Mouse (Mus musculus) forebrain, embryonic 12.5 days (tissue): ENCODE results near the gene Ccr10. TPM values are rescaled to one million over a fixed set of nuclear protein-coding genes. Genes with fewer than 3 reads are reported as not detected.
A peak's percentile ranks its signal among the peaks of the same experiment; 100 is the strongest.

Source experiments
- ATAC-seq: fragments of 200-750 bp; cut with Nextera tagmentation; 2 replicates; pipeline ENCODE4 v1.8.0; 2017; ENCODE audit warnings: moderate TSS enrichment; ENCODE audit not compliant: low FRiP score
- H3K27ac ChIP-seq: fragments of 300-500 bp; sonication (generic); 2 replicates; pipeline ENCODE4 v1.5.1; 2016; ENCODE audit warnings: mild to moderate bottlenecking
- H3K27me3 ChIP-seq: fragments of 300-500 bp; sonication (generic); 2 replicates; pipeline ENCODE4 v1.6.1; 2016; ENCODE audit warnings: mild to moderate bottlenecking
- H3K36me3 ChIP-seq: fragments of 300-500 bp; sonication (generic); replicated peaks from 2 replicates; pipeline ENCODE4 v1.6.1; 2016; ENCODE audit warnings: mild to moderate bottlenecking
- H3K4me1 ChIP-seq: fragments of 300-500 bp; sonication (generic); 2 replicates; pipeline ENCODE4 v1.6.1; 2016
- H3K4me2 ChIP-seq: fragments of 300-500 bp; sonication (generic); 2 replicates; pipeline ENCODE4 v1.6.1; 2016; ENCODE audit warnings: mild to moderate bottlenecking, moderate library complexity
- H3K4me3 ChIP-seq: fragments of 300-500 bp; sonication (generic); replicated peaks from 2 replicates; pipeline ENCODE4 v1.5.1; 2016; ENCODE audit warnings: mild to moderate bottlenecking
- H3K9ac ChIP-seq: fragments of 300-500 bp; sonication (generic); 2 replicates; pipeline ENCODE4 v1.6.1; 2016; ENCODE audit warnings: mild to moderate bottlenecking
- H3K9me3 ChIP-seq: fragments of 300-500 bp; sonication (generic); 2 replicates; pipeline ENCODE4 v1.6.1; 2016
- WGBS: fragments of 180-500 bp; shearing (Covaris S2); methylation state at CpG from one replicate; pipeline ENCODE4 v1.1.7; 2016; 5-methylcytosine and 5-hydroxymethylcytosine counted together
- polyA plus RNA-seq: library from polyadenylated mRNA; unstranded; fragments of >200 nt; fragmentation: Nextera tagmentation; extraction: Ambion mirVana; gene quantifications from 2 replicates; pipeline ENCODE4 v1.2.1, GENCODE M21; 2016

Ccr10 gene
- polyA plus RNA-seq, 1 experiment from 2014 or later = 0.10 TPM

DNA sequence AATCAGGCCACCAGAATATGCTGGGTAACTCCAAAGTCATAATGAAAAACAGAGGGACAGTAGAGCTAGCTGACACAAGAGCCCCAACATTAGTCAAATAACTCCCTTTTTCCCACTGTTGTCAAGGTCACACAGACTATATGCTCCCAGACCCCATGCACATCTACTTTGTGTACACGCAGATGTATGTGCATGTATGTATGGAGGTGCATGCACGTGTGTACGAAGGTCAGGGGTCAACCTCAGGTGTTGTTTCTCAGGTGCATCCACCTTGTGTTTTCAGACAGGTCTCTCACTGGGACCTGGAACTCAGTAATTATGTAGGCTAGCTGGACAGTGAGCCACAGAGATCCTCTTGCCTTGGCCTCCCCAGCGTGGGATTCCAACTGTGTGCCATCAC lies 10.2 kb upstream of the Ccr10 start:
- peaks cover 17% of the 10 kb centered on the region for H3K27me3 ChIP-seq
- H3K9me3 ChIP-seq = no peaks in the 10 kb centered on the region
- peaks cover 16% of the 10 kb centered on the region for H3K4me1 ChIP-seq
- WGBS = 92% methylated on average over 4 of the region's 4 CpGs
- no peaks in the 10 kb centered on the region for H3K36me3 ChIP-seq
- H3K4me3 ChIP-seq = no peak overlapping the region
- H3K9ac ChIP-seq = no peak overlapping the region
- H3K27ac ChIP-seq = no peak overlapping the region
- H3K4me2 ChIP-seq = no peak overlapping the region
- no peak for ATAC-seq

DNA sequence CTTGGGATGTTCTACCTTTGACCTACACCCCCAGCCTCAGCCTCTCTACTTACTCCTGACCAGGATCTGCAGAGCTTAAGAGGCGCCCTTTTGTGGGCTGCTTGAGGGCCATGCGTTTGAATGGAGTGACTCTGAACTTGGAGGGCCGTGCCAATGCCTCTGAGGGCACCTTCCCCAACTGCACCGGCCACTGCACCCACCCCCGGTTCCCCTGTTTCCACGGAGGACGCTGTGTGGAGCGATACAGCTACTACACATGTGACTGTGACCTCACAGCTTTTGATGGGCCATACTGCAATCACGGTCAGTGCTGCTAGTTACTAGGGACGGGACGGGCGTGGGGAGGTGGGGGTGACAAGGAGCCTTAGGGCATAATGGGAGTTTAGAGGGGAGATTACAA lies 9.7 kb upstream of the Ccr10 start:
- Histone ChIP-seq H3K27ac (no peak overlapping the region), H3K36me3 (no peaks in the 10 kb centered on the region), H3K4me2 (no peak overlapping the region), H3K4me3 (no peak overlapping the region), H3K4me1 (peaks cover 11% of the 10 kb centered on the region), H3K9ac (no peak overlapping the region), H3K27me3 (peaks cover 21% of the 10 kb centered on the region), H3K9me3 (no peaks in the 10 kb centered on the region)
- ATAC-seq = no peak
- WGBS = 91% methylated on average over 12 of the region's 12 CpGs

DNA sequence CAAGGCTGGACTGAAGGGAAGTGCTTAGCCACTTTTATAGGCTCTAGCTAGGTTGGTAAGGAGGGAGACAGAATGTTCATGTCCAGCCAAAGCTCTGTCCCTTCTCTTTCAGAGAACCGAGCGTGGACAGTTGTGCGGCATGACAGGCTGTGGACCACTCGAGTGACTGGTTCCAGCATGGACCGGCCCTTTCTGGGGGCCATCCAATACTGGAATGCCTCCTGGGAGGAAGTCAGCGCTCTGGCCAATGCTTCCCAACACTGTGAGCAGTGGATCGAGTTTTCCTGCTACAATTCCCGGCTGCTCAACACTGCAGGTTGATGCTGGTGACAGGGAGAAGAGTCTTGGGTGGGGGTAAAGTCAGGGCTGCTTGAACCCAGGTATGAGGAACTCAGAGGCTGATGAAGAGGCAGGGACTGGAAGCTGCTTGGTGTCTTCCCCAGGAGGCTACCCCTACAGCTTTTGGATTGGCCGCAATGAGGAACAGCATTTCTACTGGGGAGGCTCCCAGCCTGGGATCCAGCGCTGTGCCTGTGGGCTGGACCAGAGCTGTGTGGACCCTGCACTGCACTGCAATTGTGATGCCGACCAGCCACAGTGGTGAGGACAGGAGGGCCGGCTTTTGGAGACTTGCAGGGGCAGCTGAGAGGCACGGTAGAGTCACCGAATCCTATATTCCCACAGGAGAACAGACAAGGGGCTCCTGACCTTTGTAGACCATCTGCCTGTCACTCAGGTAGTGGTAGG lies 7.7 kb upstream of the Ccr10 start:
- no peaks in the 10 kb centered on the region for H3K36me3 ChIP-seq
- no peak overlapping the region for H3K4me2 ChIP-seq
- no peaks in the 10 kb centered on the region for H3K9me3 ChIP-seq
- 85% methylated on average over 14 of the region's 14 CpGs for WGBS
- no peak overlapping the region for H3K4me3 ChIP-seq
- no peaks in the 10 kb centered on the region for H3K4me1 ChIP-seq
- H3K27ac ChIP-seq = no peak overlapping the region
- ATAC-seq = no peak
- H3K9ac ChIP-seq = no peak overlapping the region
- H3K27me3 ChIP-seq = peaks cover 39% of the 10 kb centered on the region

DNA sequence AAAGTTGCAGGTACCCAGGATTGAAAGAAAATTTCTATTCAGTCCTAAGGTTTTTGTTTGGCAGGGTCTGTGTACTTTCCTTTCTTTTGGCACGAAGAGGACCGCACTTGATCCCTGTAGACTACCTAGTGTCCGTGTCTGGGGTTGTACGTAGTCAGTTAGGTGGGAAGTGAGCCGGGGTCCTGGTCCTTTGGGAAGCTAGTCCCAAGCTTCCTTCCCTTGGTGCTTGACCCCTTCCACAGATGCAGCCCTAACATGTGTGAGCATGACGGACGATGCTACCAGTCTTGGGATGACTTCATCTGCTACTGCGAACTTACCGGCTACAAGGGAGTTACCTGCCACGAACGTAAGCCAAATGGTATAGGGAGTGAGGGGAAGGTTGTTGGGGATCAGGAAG lies 6.7 kb upstream of the Ccr10 start:
- Histone ChIP-seq H3K4me1 (peaks cover 6% of the 10 kb centered on the region; the same call in 1 of the 2 replicates), H3K36me3 (no peaks in the 10 kb centered on the region), H3K9me3 (no peaks in the 10 kb centered on the region), H3K27ac (no peak overlapping the region), H3K9ac (no peak overlapping the region), H3K27me3 (peaks cover 49% of the 10 kb centered on the region), H3K4me3 (no peak overlapping the region), H3K4me2 (no peak overlapping the region)
- ATAC-seq = no peak
- 90% methylated on average over 11 of the region's 11 CpGs for WGBS

DNA sequence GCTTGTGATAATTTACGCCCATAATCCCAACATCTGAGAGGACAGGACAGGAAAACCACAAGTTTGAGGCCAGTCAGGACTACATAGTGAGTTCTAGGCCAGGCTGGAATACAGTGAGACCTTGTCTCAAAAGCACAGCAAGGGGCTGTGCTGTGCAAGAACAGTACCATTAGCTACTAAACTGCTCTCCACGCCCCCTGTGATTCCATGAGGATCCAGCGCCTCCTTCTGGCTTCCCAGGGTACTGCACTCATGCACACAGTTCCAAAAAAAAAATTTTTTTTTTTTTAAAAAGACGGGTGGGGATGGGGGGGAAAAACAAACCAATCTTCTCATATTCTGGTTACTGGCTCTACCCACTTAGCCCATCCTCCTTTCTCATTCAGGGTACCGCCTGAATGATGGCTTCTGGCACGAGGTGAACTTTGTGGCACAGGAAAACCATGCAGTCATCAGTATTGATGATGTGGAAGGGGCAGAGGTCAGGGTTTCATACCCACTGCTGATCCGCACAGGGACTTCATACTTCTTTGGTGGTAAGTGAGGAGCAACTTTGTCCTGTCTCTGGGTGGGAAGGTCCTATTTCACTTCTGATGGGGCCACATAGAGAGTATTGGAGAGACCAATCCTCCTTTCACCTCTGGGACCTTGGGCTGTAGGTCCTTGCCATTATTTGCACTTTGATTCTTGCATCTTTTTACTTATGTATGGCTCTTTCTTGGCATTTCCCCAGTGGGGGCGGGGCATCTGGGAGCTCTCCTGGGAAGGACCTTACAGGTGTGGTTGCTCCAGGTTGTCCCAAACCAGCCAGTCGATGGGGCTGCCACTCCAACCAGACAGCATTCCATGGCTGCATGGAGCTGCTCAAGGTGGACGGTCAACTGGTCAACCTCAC lies 5.8 kb upstream of the Ccr10 start:
- 37% methylated on average over 10 of the region's 10 CpGs for WGBS
- no peak for ATAC-seq
- no peak overlapping the region for H3K9ac ChIP-seq
- H3K27me3 ChIP-seq = peaks cover 58% of the 10 kb centered on the region
- H3K4me1 ChIP-seq = peaks cover 14% of the 10 kb centered on the region
- no peak overlapping the region for H3K27ac ChIP-seq
- H3K4me3 ChIP-seq = no peak overlapping the region
- no peaks in the 10 kb centered on the region for H3K36me3 ChIP-seq
- H3K4me2 ChIP-seq = no peak overlapping the region
- no peaks in the 10 kb centered on the region for H3K9me3 ChIP-seq

DNA sequence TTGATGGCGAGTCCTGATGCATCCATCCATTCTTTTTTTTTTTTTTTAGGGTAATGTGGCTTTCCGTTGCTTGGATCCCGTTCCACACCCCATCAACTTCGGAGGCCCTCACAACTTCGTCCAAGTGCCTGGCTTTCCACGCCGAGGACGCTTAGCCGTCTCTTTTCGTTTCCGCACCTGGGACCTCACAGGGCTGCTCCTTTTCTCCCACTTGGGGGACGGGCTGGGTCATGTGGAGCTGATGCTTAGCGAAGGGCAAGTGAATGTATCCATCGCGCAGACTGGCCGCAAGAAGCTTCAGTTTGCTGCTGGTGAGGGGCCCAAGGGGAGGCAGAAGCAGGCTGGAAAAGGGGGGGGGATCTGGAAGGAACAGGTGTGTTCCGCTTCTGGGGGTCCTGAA lies 5.0 kb upstream of the Ccr10 start:
- no peaks in the 10 kb centered on the region for H3K36me3 ChIP-seq
- H3K27ac ChIP-seq = no peak overlapping the region
- no peak for ATAC-seq
- no peaks in the 10 kb centered on the region for H3K9me3 ChIP-seq
- peaks cover 66% of the 10 kb centered on the region for H3K27me3 ChIP-seq
- no peak overlapping the region for H3K4me3 ChIP-seq
- H3K4me2 ChIP-seq = no peak overlapping the region
- H3K4me1 ChIP-seq = peaks cover 21% of the 10 kb centered on the region
- WGBS = 62% methylated on average over 17 of the region's 17 CpGs
- no peak overlapping the region for H3K9ac ChIP-seq

DNA sequence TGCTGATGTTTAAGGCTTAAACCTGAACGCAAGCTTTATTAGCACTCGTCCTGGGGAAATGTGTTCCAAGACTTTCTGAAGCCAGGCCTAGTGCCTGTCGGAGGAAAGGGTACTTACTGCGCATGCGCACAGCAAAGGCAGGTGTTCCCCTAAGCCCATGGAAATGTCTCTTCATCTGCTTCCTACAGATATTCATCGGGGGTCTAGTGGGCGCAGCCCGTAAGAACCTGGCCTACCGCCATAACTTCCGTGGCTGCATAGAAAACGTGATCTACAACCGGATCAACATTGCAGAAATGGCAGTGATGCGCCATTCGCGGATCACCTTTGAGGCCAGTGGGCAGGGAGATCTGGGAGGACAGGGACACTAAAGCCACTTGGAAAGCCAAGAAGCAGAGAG lies 4.1 kb upstream of the Ccr10 start:
- Histone ChIP-seq H3K4me2 (no peak overlapping the region), H3K27me3 (peaks cover 75% of the 10 kb centered on the region)
- 83% methylated on average over 15 of the region's 15 CpGs for WGBS

DNA sequence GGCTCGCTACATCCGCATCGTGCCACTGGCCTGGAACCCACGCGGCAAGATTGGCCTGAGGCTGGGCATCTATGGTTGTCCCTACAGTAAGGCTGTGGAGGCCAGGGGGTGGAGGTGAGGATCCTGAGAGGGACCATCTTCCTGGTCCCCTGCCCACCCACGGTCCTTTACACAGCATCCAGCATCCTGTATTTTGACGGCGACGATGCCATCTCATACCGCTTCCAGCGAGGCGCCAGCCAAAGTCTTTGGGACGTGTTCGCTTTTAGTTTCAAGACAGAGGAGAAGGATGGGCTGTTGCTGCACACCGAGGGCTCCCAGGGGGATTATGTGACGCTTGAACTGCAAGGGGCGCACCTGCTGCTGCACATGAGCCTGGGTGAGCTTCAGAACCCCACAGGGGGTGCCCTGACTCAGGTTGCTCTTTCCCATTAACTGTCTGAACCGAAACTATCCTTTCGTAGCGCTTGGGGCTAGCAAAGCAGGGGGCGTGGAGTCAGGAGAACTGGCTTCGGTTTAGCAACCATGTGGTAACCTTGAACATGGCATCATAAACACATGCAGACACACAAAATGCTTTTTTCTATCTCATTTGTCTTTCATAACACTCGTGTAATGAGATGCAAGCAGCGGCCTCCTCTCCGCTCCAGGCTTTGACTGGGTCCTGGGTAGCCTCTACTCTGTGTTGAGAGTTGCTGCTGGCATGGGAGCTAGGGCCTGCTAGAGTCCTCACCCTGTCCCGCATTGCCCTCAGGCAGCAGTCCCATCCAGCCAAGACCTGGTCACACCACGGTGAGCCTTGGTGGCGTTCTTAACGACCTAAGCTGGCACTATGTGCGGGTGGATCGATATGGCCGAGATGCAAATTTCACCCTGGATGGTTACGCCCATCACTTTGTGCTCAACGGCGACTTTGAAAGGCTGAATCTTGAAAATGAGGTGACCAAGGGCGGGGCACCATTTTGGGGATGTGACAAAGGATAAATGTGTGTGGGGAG lies 3.1 kb upstream of the Ccr10 start:
- peak overlapping the region; percentile 1 for H3K4me2 ChIP-seq
- H3K4me1 ChIP-seq = peaks cover 40% of the 10 kb centered on the region
- H3K4me3 ChIP-seq = no peak overlapping the region
- H3K27ac ChIP-seq = no peak overlapping the region
- 0 out of 2 replicates have a peak overlapping the region, but pooled peaks have one; percentile 12 for H3K9ac ChIP-seq
- no peaks in the 10 kb centered on the region for H3K36me3 ChIP-seq
- no peaks in the 10 kb centered on the region for H3K9me3 ChIP-seq
- ATAC-seq = no peak
- peaks cover 85% of the 10 kb centered on the region for H3K27me3 ChIP-seq
- 52% methylated on average over 36 of the region's 36 CpGs for WGBS

More for the DNA sequence above, 4.1 kb upstream of the Ccr10 start:
- ATAC-seq = no peak
- H3K4me1 ChIP-seq = peaks cover 30% of the 10 kb centered on the region
- no peak overlapping the region for H3K27ac ChIP-seq
- H3K9ac ChIP-seq = no peak overlapping the region
- H3K9me3 ChIP-seq = no peaks in the 10 kb centered on the region
- H3K4me3 ChIP-seq = no peak overlapping the region
- no peaks in the 10 kb centered on the region for H3K36me3 ChIP-seq

DNA sequence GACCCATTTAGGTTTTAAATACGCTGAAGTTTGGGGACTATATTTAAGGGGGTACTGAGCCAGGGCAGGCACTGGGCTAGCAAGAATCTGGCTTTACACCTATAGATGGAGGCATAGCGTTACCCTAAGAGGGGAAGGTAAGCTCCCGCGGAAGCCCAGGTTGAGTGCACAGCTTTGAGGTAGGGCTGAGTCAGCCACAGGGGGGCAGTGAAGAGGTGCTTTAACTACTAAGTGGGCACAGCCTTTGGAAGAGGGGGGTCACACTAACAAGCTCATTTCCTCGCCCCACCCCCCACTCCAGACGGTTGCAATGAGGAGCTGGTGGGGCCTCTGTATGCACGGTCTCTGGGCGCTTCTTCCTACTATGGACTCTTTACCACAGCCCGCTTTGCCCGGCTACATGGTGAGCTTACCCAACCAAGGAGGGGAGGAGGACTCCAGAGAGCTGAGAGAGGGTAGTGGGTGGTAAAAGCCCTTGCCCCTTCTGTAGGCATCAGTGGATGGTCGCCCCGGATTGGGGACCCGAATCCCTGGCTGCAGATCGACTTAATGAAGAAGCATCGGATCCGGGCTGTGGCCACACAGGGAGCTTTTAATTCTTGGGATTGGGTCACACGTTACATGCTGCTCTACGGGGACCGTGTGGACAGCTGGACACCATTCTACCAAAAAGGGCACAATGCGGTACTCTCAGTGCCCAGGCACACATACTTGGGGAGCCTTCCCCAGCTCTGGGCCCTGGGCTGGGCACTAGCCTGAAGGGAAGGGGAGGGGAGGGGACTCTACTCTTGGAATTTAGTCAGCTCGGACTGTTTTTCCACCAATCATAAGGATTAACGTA lies 1.9 kb upstream of the Ccr10 start:
- H3K9ac ChIP-seq = 0 out of 2 replicates have a peak overlapping the region, but pooled peaks have one; percentile 44
- 23% methylated on average over 22 of the region's 22 CpGs for WGBS
- peaks cover 50% of the 10 kb centered on the region for H3K4me1 ChIP-seq
- no peaks in the 10 kb centered on the region for H3K36me3 ChIP-seq
- no peak overlapping the region for H3K27ac ChIP-seq
- peaks cover 85% of the 10 kb centered on the region for H3K27me3 ChIP-seq
- H3K4me3 ChIP-seq = peak overlapping the region; percentile 36; the same call in 1 of the 2 replicates
- no peaks in the 10 kb centered on the region for H3K9me3 ChIP-seq
- peak overlapping the region; percentile 58 for H3K4me2 ChIP-seq
- ATAC-seq = no peak

DNA sequence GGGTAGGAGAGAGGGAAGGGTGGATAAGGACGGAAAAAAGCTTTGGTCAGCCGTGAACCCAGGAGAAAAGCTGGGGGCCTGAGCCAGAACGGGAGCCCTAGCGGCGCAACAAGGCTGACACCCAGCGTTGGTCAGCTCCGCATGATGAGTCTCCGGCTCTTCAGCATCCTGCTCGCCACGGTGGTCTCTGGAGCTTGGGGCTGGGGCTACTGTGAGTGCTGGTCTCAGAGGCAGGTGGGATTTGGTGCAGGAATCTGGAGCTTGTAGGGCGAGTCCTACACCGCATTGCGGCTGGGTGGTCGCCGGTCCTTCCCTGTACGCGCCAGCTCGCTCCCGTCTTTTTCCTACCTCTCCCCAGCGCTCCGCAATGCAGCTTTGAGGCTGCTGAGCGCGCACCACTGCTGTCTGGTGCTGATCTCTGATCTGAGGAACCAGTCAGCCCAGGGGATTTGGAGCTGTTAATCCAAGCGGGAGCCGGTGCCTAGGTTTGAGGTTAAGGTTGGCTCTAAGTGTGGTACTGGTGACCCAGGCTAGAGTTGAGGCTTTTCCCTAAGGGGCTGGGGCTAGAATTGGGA lies 961 bp upstream of the Ccr10 start:
- Histone ChIP-seq H3K27ac (no peak overlapping the region), H3K9ac (peak overlapping the region; percentile 44), H3K4me2 (peak overlapping the region; percentile 58), H3K27me3 (peaks cover 77% of the 10 kb centered on the region), H3K4me3 (peak overlapping the region; percentile 36), H3K9me3 (no peaks in the 10 kb centered on the region), H3K4me1 (peaks cover 57% of the 10 kb centered on the region), H3K36me3 (no peaks in the 10 kb centered on the region)
- under 1% methylated on average over 25 of the region's 25 CpGs for WGBS
- ATAC-seq = no peak

DNA sequence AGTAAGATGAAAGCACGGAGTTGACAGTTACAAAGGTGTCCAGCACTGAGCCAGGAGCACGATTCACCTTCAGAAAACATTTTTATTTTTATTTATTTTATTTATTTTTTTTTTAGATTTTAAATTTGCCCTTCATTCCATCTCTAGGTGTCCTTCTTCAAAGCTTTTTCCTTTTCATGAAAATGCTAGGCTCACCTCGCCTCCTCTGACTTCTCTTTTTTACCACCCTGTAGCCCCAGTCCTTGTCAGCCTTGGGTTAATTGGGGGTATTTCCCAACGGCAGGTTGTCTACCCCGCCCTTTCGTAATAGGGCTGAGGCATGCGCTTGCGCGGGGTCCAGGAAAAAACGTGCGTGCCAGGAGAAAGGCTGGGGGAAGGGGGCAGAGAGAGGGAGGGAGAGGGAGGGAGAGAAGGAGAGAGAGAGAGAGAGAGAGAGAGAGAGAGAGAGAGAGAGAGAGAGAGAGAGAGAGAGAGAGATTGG lies 433 bp upstream of the Ccr10 start:
- Histone ChIP-seq H3K4me1 (peaks cover 60% of the 10 kb centered on the region), H3K9ac (peak overlapping the region; percentile 44), H3K4me2 (peak overlapping the region; percentile 58), H3K36me3 (no peaks in the 10 kb centered on the region), H3K9me3 (no peaks in the 10 kb centered on the region), H3K27me3 (peaks cover 77% of the 10 kb centered on the region), H3K27ac (no peak overlapping the region), H3K4me3 (peak overlapping the region; percentile 36)
- WGBS = 10% methylated on average over 11 of the region's 11 CpGs
- no peak for ATAC-seq
